Mouse (Mus musculus) CH12.LX (cell line): Measurements from ENCODE around the gene Grin3a.

Experiments used
- CTCF ChIP-seq, 2 experiments: IDR thresholded peaks in 1 of 2; conservative IDR thresholded peaks in 1 of 2; 2 replicates each; pipeline ENCODE4 v1.5.1; 2011 to 2012; ENCODE audit warnings: low read depth in 2 of 2, low read length in 2 of 2, improper control_type of control experiment in 1 of 2, inconsistent platforms in 1 of 2, mild to moderate bottlenecking in 1 of 2, moderate library complexity in 1 of 2
- ETS1 ChIP-seq: conservative IDR thresholded peaks from 2 replicates; pipeline ENCODE4 v1.6.1; 2012; ENCODE audit warnings: low read depth, mild to moderate bottlenecking, inconsistent platforms, low read length, improper control_type of control experiment, moderate library complexity
- HCFC1 ChIP-seq: IDR thresholded peaks from 2 replicates; pipeline ENCODE4 v1.6.1; 2012; ENCODE audit warnings: low read depth, mild to moderate bottlenecking, inconsistent platforms, low read length, improper control_type of control experiment
- MAFK ChIP-seq: IDR thresholded peaks from 2 replicates; pipeline ENCODE4 v1.6.1; 2011; ENCODE audit warnings: low read length, improper control_type of control experiment; ENCODE audit not compliant: insufficient replicate concordance
- POLR2A ChIP-seq: IDR thresholded peaks from 2 replicates; pipeline ENCODE4 v1.6.1; 2011; ENCODE audit warnings: low read depth, mild to moderate bottlenecking, improper control_type of control experiment, low read length
- SIN3A ChIP-seq: IDR thresholded peaks from 2 replicates; pipeline ENCODE4 v1.6.1; 2012; ENCODE audit warnings: low read length, improper control_type of control experiment, inconsistent platforms
- TBP ChIP-seq: conservative IDR thresholded peaks from 2 replicates; pipeline ENCODE4 v1.6.1; 2011; ENCODE audit warnings: low read depth, low read length, improper control_type of control experiment

GRCm38 (mm10) chr4:49843787-49844186, 1.8 kb downstream of the Grin3a start:
- TF ChIP-seq MAFK, result no peak
- no peak for TF ChIP-seq CTCF (conservative IDR thresholded peaks at IDR 0.05 in 1 of 2, IDR thresholded peaks at IDR 0.05 in 1 of 2; ENCODE audit: low read depth in 2 of 2, low read length in 2 of 2)
- no peak for TF ChIP-seq POLR2A
- TF ChIP-seq ETS1, result no peak
- no peak for TF ChIP-seq SIN3A
- TF ChIP-seq HCFC1, result no peak
- no peak for TF ChIP-seq TBP
